Mouse (Mus musculus): ENCODE results near the gene Ttc25.
"Not testable (repeated sequence)": the region's sequence is repeated elsewhere in the genome, so short reads cannot be mapped to it uniquely, and the experiment has no call there.

The Ttc25 gene

GRCm38 (mm10) chr11:100528375-100529165 lies 16.8 kb upstream of the Ttc25 start:
- no peak for DNase-seq (ENCODE audit: low read depth, low spot score)

GRCm38 (mm10) chr11:100533871-100534270 lies 11.5 kb upstream of the Ttc25 start:
- DNase-seq (ENCODE audit: low read depth, low spot score) = no peak

DNA sequence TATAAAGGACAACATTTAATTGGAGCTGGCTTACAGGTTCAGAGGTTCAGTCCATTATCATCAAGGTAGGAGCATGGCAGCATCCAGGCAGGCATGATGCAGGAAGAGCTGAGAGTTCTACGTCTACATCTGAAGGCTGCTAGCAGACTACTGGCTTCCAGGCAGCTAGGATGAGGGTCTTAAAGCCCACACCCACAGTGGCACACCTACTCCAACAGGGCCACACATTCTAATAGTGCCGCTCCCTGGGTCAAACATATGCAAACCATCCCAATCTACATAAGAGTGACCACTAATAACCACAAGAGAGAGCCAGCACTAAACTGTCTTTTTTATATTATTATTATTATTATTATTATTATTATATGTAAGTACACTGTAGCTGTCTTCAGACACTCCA lies 11.0 kb upstream of the Ttc25 start:
- not testable (repeated sequence) for DNase-seq (ENCODE audit: low read depth, low spot score)

- DNase-seq (ENCODE audit: low read depth, low spot score) = not testable (repeated sequence)
Observed at GRCm38 (mm10) chr11:100534821-100535220, 10.6 kb upstream of the Ttc25 start.

DNA sequence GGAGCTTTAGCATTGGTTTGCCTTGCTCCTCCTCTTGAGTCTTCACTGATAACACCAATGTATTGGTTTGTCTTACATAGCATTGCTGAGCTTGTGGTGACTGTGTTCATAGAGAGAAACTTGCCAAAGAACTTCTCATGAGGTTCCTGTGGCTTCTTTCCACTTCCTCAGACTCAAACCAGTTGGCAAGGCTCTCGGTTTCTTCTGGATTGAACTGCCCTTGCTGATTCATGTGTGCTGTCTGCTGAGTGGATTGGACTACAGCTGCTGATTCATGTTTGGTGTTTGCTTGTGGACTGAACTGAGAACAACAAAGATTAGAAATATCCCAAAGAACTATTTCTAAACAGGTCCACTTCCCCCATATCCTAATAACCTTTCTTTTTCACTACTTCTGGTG lies 9.4 kb upstream of the Ttc25 start:
- no peak for DNase-seq (ENCODE audit: low read depth, low spot score)

GRCm38 (mm10) chr11:100536466-100536865 lies 8.9 kb upstream of the Ttc25 start:
- no peak for DNase-seq (ENCODE audit: low read depth, low spot score)

- DNase-seq (ENCODE audit: low read depth, low spot score) = no peak
Observed at GRCm38 (mm10) chr11:100540966-100541365, 4.4 kb upstream of the Ttc25 start.

GRCm38 (mm10) chr11:100541577-100541976 lies 3.8 kb upstream of the Ttc25 start:
- no peak for DNase-seq (ENCODE audit: low read depth, low spot score)

GRCm38 (mm10) chr11:100545746-100546085 lies 309 bp downstream of the Ttc25 start:
- DNase-seq (ENCODE audit: low read depth, low spot score) = no peak

DNA sequence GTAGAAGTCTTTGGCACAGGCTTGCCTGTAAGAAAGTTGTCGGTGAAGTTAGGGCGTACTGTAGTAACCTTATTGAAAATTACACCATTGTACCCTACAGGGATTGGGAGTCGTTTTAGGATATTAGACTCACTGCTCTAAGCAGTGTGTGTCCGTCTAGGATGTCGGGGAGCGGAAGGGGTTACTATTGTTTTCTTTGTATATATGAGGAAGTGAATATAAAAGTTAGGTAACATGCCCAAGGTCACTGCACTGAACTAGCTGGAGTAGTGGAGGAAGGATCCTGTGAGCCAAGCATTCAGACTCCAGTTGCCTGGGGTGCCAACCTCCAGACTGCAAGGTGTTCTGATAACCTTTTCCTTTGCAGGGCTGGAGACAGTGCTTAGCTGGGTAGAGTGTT lies 1.5 kb downstream of the Ttc25 start:
- no peak for DNase-seq (ENCODE audit: low read depth, low spot score)

DNA sequence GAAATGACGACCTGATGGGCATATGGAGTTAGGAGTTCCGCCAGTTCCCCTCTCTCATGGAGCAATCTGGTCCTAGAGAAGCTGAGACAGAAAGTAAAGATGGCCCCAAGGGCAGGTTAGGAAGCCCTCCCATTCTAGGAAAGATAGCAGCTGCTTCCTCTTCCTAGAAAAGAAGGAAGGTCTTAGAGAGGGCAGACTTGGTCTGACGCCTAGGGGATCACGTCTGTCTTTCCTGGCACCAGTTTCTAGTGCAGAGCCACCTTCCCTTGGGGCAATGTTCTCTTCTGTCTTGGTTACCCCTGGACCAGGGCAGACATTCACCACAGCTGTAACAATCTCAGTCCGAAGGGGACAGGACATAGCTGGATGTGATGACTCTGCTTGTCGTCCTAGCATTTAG lies 2.7 kb downstream of the Ttc25 start:
- DNase-seq (ENCODE audit: low read depth, low spot score) = no peak

DNA sequence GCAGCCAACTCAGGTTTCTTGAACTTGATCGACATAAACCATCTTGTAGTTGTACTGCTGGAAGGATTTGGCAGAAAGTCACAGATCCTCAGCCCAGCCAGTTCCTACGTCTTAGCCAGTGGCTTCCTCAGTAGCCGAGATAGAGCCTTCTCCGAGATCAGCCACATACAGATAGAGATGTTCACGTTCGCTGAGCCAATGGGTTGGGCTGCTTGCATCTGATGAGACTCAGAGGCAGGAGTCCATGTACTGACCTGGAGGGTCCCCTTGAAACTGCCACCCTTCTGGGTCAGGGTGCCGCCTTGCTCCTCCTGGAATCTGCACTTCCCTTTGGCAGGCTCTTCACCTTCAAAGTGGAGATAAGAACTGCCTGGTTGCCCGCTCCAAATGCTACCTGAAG lies 4.1 kb downstream of the Ttc25 start:
- DNase-seq (ENCODE audit: low read depth, low spot score) = no peak

DNA sequence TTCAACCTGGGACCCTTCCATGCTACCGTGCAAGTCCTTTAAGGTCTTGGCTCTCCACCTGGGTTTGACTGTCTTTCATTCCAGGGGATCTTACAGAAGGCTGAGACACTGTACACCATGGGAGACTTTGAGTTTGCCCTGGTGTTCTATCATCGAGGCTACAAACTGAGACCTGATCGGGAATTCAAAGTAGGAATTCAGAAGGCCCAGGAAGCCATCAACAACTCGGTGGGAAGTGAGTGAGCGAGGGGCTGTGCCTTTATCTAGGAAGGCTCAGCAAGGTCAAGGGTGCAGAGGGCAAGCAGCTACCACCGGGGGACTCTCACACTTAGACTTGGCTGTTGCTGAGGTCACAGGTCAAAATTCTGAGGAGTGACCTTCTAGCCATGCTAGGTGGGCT lies 4.7 kb downstream of the Ttc25 start:
- DNase-seq (ENCODE audit: low read depth, low spot score) = no peak

- DNase-seq (ENCODE audit: low read depth, low spot score) = no peak
Observed at GRCm38 (mm10) chr11:100552842-100553241, 7.4 kb downstream of the Ttc25 start.

DNA sequence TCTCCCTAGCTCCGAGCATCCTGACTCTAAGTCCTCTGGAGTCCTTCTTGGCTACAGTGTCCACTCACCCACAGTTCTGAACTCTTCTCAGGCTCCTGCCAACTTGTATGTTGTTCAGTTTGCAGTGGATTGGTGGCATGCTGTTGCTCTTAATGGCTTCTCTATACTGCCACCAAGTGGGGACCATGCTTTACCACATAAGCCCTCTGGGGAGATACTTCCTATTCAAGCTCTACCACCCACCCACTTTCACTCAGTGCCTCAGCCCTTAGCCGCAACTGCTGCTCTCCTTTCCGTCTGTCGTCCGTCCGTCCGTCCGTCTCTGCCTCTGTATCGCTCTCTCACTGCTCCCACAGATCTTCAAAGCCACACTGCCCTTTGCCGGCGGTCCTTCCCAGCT lies 10.2 kb downstream of the Ttc25 start:
- peak; percentile 87 for DNase-seq (ENCODE audit: low read depth, low spot score)

GRCm38 (mm10) chr11:100557563-100557962 lies 12.2 kb downstream of the Ttc25 start:
- no peak for DNase-seq (ENCODE audit: low read depth, low spot score)

DNA sequence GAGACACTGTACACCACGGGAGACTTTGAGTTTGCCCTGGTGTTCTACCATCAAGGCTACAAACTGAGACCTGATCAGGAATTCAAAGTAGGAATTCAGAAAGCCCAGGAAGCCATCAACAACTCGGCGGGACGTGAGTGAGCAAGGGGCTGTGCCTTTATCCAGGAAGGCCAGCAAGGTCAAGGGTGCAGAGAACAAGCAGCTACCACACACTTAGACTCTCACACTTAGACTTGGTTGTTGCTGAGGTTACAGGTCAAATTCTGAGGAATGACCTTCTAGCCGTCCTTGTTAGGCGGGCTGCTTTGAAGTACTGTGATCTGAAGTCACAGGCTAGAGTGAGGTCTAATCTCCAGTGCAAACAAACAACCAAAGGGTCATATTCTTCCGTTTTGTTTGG lies 14.1 kb downstream of the Ttc25 start:
- no peak for DNase-seq (ENCODE audit: low read depth, low spot score)

DNA sequence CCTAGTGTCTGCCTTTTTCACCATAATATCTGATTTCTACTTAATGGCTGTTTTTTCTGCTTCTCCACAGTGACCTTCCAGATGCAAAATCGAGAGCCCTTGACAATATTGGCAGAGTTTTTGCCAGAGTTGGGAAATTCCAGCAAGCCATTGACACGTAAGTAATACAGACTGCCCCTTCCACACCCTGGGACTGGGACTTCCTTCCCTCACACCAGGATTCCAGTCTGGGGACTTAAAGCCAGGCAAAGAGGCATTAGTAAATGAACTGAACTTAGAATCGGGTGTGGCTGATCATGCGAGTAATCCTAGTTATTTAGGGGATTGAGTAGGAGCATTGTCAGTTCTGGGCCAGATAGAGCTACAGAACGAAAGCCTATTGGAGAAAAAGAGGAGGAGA lies 16.3 kb downstream of the Ttc25 start:
- no peak for DNase-seq (ENCODE audit: low read depth, low spot score)

- no peak for DNase-seq (ENCODE audit: low read depth, low spot score)
Observed at GRCm38 (mm10) chr11:100564297-100564696, 18.9 kb downstream of the Ttc25 start.

DNA sequence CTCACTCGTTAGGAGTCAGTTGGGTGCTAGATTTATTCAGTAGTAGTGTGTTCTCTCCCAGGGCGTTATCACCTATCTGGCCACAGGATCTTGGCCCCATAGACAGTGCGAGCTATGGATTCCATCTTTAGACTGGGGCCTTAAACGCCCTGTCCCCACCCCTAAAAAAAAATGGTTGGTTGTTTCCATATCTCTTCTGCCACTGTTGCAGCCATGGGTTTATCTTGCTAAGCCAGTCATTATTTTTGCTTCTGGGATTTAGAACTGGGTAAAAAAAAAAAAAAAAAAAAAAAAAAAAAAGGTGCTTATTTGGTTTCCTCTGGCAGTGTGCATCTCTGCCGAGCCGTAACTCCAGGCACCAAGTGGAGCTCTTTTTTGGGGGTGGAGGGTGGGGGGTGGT lies 19.3 kb downstream of the Ttc25 start:
- DNase-seq (ENCODE audit: low read depth, low spot score) = no peak

- DNase-seq (ENCODE audit: low read depth, low spot score) = no peak
Observed at GRCm38 (mm10) chr11:100567229-100567628, 21.8 kb downstream of the Ttc25 start.

GRCm38 (mm10) chr11:100567815-100568245 lies 22.4 kb downstream of the Ttc25 start:
- peak; percentile 53 for DNase-seq (ENCODE audit: low read depth, low spot score)

GRCm38 (mm10) chr11:100568692-100569091 lies 23.3 kb downstream of the Ttc25 start:
- no peak for DNase-seq (ENCODE audit: low read depth, low spot score)

GRCm38 (mm10) chr11:100569789-100570188 lies 24.4 kb downstream of the Ttc25 start:
- no peak for DNase-seq (ENCODE audit: low read depth, low spot score)

All from A20 (cell line).